Mouse (Mus musculus) heart, postnatal 0 days (tissue): ENCODE measurements around the gene Hmgcl.

ENCODE experiments used
- CTCF ChIP-seq: IDR thresholded peaks from 2 replicates; pipeline ENCODE4 v1.5.1; 2016; ENCODE audit warnings: antibody characterized with exemption, control low read depth, low read depth
- EP300 ChIP-seq: IDR thresholded peaks from 2 replicates; pipeline ENCODE4 v1.6.1; 2016; ENCODE audit warnings: antibody characterized with exemption, low read depth

DNA sequence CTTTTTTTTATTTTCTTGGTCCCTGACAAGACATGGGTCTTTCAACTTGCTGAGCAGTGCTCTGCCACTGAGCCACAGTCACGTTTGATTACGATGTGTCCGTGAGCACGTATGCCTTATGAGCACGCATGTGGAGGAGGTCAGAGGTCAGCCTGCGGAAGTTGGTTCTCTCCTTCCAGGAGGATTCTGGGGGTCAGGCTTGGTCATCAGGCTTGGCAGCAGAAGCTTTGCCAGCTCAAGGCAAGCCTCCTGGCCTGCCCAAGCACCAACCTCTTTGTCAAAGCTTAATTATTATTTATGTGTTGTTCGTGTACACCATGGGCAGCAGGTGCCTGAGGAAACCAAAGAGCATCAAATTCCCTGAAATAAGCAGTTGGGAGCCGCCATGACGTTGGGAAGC is 17.9 kb upstream of the Hmgcl start:
- TF ChIP-seq CTCF (no peak), EP300 (no peak)
